ENCODE assay signal across 8 mouse cellular contexts in genomic region chr17:8372286-8373046, GRCm38 (mm10). TPM values are rescaled to one million over a fixed set of nuclear protein-coding genes. Genes with fewer than 3 reads are reported as not detected.
A peak's percentile ranks its signal among the peaks of the same experiment; 100 is the strongest.
DNase-seq lines count a peak whose midpoint lies in the region; ATAC-seq lines count a peak whose summit lies in the region.

No protein-coding gene starts in this region.

- peak overlapping the region; percentile 81 for H3K4me2 ChIP-seq in hindbrain, embryonic 14.5 days (replicated peaks)

- under 1% methylated on average over 18 of the region's 18 CpGs for WGBS in hindbrain, embryonic 14.5 days

- no peak for ATAC-seq in hindbrain, embryonic 14.5 days (ENCODE audit: low FRiP score)

- H3K27me3 ChIP-seq in hindbrain, embryonic 14.5 days (ENCODE audit: control insufficient read depth, insufficient read depth, low read length) = no peaks in the 10 kb centered on the region

- H3K9ac ChIP-seq in hindbrain, embryonic 14.5 days = peak overlapping the region; percentile 83

- H3K36me3 ChIP-seq in hindbrain, embryonic 14.5 days (replicated peaks; ENCODE audit: control insufficient read depth, insufficient read depth) = no peaks in the 10 kb centered on the region

- H3K4me3 ChIP-seq in hindbrain, embryonic 14.5 days (replicated peaks; ENCODE audit: low read length) = peak overlapping the region; percentile 37

- DNase-seq in Muller cell, postnatal 12 days (ENCODE audit: inconsistent ontology term) = peak; percentile 86
- DNase-seq in cerebellum, postnatal 14 days = peak; percentile 90 to 92
- DNase-seq in frontal cortex, postnatal 25 days (ENCODE audit: low spot score in 2 of 2) = peak; percentile 63 to 72
- DNase-seq in hindbrain, embryonic 14.5 days (ENCODE audit: low spot score) = peak; percentile 91
- DNase-seq in layer of hippocampus, postnatal 36 days = peak; percentile 75 to 79
- peak; percentile 86 for DNase-seq in lung, postnatal 36 days
- peak; percentile 90 for DNase-seq in retina, postnatal 1 day
- peak; percentile 36 to 59 for DNase-seq in urinary bladder, adult 18-20 months (ENCODE audit: low spot score in 2 of 2)

- no peaks in the 10 kb centered on the region for H3K9me3 ChIP-seq in hindbrain, embryonic 14.5 days (ENCODE audit: control insufficient read depth, low read length)

- H3K4me1 ChIP-seq in hindbrain, embryonic 14.5 days (replicated peaks; ENCODE audit: control insufficient read depth, insufficient read depth, low read length) = peaks cover 48% of the 10 kb centered on the region

- H3K27ac ChIP-seq in hindbrain, embryonic 14.5 days = peak overlapping the region; percentile 94

RNA-seq across cellular contexts. Expression of gene T2, which starts 16.7 kb away (rescaled TPM):
- 0.31 and 0.53 TPM in 2 replicates for polyA plus RNA-seq in hindbrain, embryonic 14.5 days (2014; fragmentation: Nextera tagmentation; extraction: Ambion mirVana)
- total RNA-seq in layer of hippocampus, postnatal 36 days (2021) = under 1 TPM; 0.27 to 0.73 TPM

RNA-seq across cellular contexts. Expression of gene Prr18, which starts 35.2 kb away (rescaled TPM):
- polyA plus RNA-seq in hindbrain, embryonic 14.5 days (2014; fragmentation: Nextera tagmentation; extraction: Ambion mirVana) = 20.9 and 22.7 TPM in 2 replicates
- 10 to 100 TPM; 19.2 to 23.7 TPM for total RNA-seq in layer of hippocampus, postnatal 36 days (2021)
